Mouse (Mus musculus) testis, adult 2 months (tissue): ENCODE measurements around the gene Tmbim1. TPM values are rescaled to one million over a fixed set of nuclear protein-coding genes. Genes with fewer than 3 reads are reported as not detected.
"Not testable (repeated sequence)": the region's sequence is repeated elsewhere in the genome, so short reads cannot be mapped to it uniquely, and the experiment has no call there.

Experiments used
- H3K27ac ChIP-seq: fragments of 200-500 bp; 2 replicates; pipeline ENCODE4 v1.5.1; 2012; ENCODE audit warnings: low read depth, low read length; ENCODE audit not compliant: control insufficient read depth, insufficient read depth
- H3K27me3 ChIP-seq: fragments of 200-500 bp; 2 replicates; pipeline ENCODE4 v1.6.1; 2012; ENCODE audit warnings: mild to moderate bottlenecking, low read length, moderate library complexity; ENCODE audit not compliant: control insufficient read depth, insufficient read depth
- H3K36me3 ChIP-seq: fragments of 200-500 bp; 2 replicates; pipeline ENCODE4 v1.6.1; 2012; ENCODE audit warnings: mild to moderate bottlenecking, low read length; ENCODE audit not compliant: control insufficient read depth, insufficient read depth
- H3K4me1 ChIP-seq: fragments of 200-500 bp; 2 replicates; pipeline ENCODE4 v1.6.1; 2012; ENCODE audit warnings: low read length; ENCODE audit not compliant: control insufficient read depth, insufficient read depth
- H3K4me3 ChIP-seq: fragments of 200-500 bp; 2 replicates; pipeline ENCODE4 v1.5.1; 2012; ENCODE audit warnings: low read depth, mild to moderate bottlenecking, low read length, moderate library complexity, mixed read lengths; ENCODE audit not compliant: control insufficient read depth
- CTCF ChIP-seq: fragments of 200-500 bp; IDR thresholded peaks from 2 replicates; pipeline ENCODE4 v1.5.1; 2012; ENCODE audit warnings: low read depth, mild to moderate bottlenecking, inconsistent platforms, low read length, moderate library complexity; ENCODE audit not compliant: control insufficient read depth, insufficient read depth, insufficient replicate concordance
- POLR2A ChIP-seq: fragments of 200-500 bp; IDR thresholded peaks from 2 replicates; pipeline ENCODE4 v1.6.1; 2012; ENCODE audit warnings: low read depth, mild to moderate bottlenecking, inconsistent platforms, low read length, moderate library complexity; ENCODE audit not compliant: control insufficient read depth
- polyA plus RNA-seq: library from polyadenylated mRNA; depleted of rRNA; stranded (reverse); fragments of >200 nt; gene quantifications from 2 replicates; pipeline ENCODE4 v1.2.3, GENCODE M21; 2012

Gene Tmbim1
- polyA plus RNA-seq, 1 experiment = 6.3 TPM

DNA sequence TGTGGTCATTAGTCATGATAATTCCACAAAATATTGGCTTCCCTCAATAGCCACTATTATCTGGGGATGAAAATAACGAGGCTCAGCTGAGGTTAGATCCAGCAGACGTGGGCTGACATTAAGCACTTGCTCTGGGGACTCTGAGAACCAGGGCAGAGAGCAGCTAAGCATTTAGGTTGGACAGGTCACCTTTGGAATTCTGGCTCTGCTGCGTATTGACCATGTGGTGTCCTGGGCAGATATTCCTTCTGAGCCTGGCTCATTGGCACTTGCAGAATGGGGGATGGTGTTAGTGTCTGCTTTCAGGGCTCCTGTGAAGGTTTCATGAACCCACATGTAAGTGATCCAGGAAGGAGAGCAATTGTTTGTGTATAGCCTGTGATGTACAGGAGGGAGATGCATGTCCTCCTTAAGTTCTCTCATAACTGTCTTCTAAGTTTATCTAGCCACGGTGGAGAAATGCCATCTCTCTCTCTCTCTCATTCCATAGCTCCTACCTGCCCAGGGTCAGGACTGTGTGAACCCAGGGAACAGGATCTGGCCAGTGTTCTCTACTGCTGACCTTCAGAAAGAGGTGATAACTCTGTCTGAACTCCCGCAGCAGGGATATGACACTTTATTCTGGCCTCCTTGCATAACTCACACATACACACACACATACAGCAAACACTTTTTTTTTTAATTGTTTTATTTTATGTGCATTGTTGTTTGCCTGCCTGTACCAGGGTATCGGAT lies 30.2 kb upstream of the Tmbim1 start:
- Histone ChIP-seq H3K4me1 (peaks cover 16% of the 10 kb centered on the region), H3K27me3 (no peaks in the 10 kb centered on the region), H3K4me3 (no peak overlapping the region), H3K27ac (0 out of 2 replicates have a peak overlapping the region, but pooled peaks have one; percentile 23), H3K36me3 (no peaks in the 10 kb centered on the region)
- TF ChIP-seq POLR2A (no peak), CTCF (no peak)

- Histone ChIP-seq H3K27ac (0 out of 2 replicates have a peak overlapping the region, but pooled peaks have one; percentile 23), H3K36me3 (no peaks in the 10 kb centered on the region), H3K27me3 (no peaks in the 10 kb centered on the region), H3K4me3 (no peak overlapping the region), H3K4me1 (peaks cover 16% of the 10 kb centered on the region)
- no peak for TF ChIP-seq POLR2A
- TF ChIP-seq CTCF = no peak
Measured at GRCm38 (mm10) chr1:74335033-74335432, 29.6 kb upstream of the Tmbim1 start.

DNA sequence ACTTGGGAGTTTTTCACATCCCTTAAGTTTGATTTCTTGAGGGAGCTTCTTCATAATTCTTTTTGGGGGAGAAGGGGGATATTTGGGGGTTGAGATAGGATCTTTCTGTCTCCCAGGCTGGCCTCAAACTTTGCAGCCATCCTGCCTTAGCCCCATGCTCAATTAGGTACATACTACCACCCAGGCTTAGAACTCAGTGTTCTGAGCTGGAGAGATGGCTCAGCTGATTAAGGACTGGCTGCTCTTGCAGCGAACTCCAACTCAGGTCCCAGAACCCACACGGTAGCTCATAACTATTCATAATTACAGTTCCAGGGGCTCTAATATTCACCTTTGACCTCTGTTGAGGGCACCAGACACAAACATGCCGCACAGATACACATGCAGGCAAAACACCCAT lies 29.2 kb upstream of the Tmbim1 start:
- Histone ChIP-seq H3K4me3 (no peak overlapping the region), H3K36me3 (no peaks in the 10 kb centered on the region), H3K4me1 (peaks cover 13% of the 10 kb centered on the region), H3K27me3 (no peaks in the 10 kb centered on the region), H3K27ac (no peak overlapping the region)
- TF ChIP-seq CTCF (no peak), POLR2A (no peak)

- Histone ChIP-seq H3K4me3 (peak overlapping the region; percentile 90), H3K36me3 (no peaks in the 10 kb centered on the region), H3K27me3 (no peaks in the 10 kb centered on the region), H3K4me1 (peaks cover 13% of the 10 kb centered on the region), H3K27ac (peak overlapping the region; percentile 79)
- no peak for TF ChIP-seq POLR2A
- no peak for TF ChIP-seq CTCF
Measured at GRCm38 (mm10) chr1:74332930-74333329, 27.5 kb upstream of the Tmbim1 start.

DNA sequence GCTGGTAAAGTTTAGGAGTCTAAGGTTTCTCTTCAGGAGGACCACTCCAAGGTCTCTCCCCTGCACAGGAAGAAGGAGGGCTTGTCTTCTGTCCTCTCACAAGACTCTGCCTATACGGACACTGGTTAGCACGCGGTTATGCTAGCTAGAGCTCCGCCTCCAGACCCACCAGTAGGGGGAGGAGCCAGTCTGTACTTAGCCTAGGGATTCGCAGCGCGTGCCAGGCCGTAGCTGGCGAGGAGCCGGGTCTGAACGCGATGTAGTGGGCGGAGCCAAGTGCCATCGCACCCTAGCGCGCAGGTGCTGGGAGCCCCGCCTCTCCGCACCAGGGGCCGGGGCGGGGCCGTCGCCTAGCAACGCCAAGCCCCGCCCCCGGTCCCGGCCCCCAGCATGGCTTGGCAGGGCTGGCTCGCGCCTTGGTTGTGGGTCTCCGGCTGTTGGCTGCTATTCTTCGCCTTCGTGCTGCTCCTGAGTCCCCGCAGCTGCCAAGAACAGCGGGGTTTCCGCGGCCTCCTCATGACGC lies 26.9 kb upstream of the Tmbim1 start:
- no peaks in the 10 kb centered on the region for H3K36me3 ChIP-seq
- peak; percentile 67 for TF ChIP-seq POLR2A
- TF ChIP-seq CTCF = no peak; the same call in 1 of the 2 replicates
- peaks cover 11% of the 10 kb centered on the region for H3K4me1 ChIP-seq
- H3K27ac ChIP-seq = peak overlapping the region; percentile 79
- H3K27me3 ChIP-seq = no peaks in the 10 kb centered on the region
- H3K4me3 ChIP-seq = peak overlapping the region; percentile 90

- Histone ChIP-seq H3K4me3 (no peak overlapping the region), H3K4me1 (peaks cover 9% of the 10 kb centered on the region), H3K27ac (peak overlapping the region; percentile 2; the same call in 1 of the 2 replicates), H3K27me3 (no peaks in the 10 kb centered on the region), H3K36me3 (no peaks in the 10 kb centered on the region)
- TF ChIP-seq CTCF = no peak
Measured at GRCm38 (mm10) chr1:74331046-74331681, 25.7 kb upstream of the Tmbim1 start.

GRCm38 (mm10) chr1:74329899-74330431 lies 24.5 kb upstream of the Tmbim1 start:
- H3K4me3 ChIP-seq = no peak overlapping the region
- H3K27me3 ChIP-seq = no peaks in the 10 kb centered on the region
- H3K36me3 ChIP-seq = no peaks in the 10 kb centered on the region
- H3K27ac ChIP-seq = no peak overlapping the region
- H3K4me1 ChIP-seq = peaks cover 7% of the 10 kb centered on the region
- TF ChIP-seq POLR2A (no peak), CTCF (no peak)

GRCm38 (mm10) chr1:74326916-74327315 lies 21.5 kb upstream of the Tmbim1 start:
- not testable (repeated sequence) for H3K27me3 ChIP-seq, H3K4me1 ChIP-seq, H3K4me3 ChIP-seq, H3K27ac ChIP-seq, H3K36me3 ChIP-seq
